Mouse (Mus musculus): ENCODE results near the gene Rhox8.
"Not testable (repeated sequence)": the region's sequence is repeated elsewhere in the genome, so short reads cannot be mapped to it uniquely, and the experiment has no call there.

Rhox8 gene

GRCm38 (mm10) chrX:37878844-37879243, at the start of gene Rhox8:
Gene Rhox8, minus strand, starts transcription at chrX:37878944.
- CTCF ChIA-PET = no interaction called here
- POLR2A ChIA-PET = no interaction called here

DNA sequence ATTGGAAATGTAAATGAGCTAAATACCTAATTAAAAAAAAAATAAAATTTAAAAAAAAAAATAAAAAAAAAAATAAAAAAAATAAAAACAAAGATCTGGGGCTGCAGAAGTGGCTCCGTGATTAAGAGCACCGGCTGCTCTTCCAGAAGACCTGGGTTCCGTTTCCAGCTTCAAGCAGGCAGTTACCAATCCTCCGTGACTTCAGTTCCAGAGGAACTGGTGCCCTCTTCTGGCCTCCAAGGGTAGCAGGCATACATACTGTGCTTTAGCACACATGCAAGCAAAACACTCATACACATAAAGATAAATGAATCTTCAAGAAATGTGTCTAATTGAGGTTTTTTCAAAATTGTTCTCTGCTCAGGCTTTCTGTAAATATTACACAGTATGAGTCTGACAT, 37.6 kb upstream of the Rhox8 start:
- ChIA-PET POLR2A (no interaction called here), CTCF (interaction anchor here (0.5 to 0.7 kb wide), 5 partner anchors 23 to 819 kb away, joined by 3 to 4 read pairs (median 3); no protein-coding TSS in a partner anchor)

DNA sequence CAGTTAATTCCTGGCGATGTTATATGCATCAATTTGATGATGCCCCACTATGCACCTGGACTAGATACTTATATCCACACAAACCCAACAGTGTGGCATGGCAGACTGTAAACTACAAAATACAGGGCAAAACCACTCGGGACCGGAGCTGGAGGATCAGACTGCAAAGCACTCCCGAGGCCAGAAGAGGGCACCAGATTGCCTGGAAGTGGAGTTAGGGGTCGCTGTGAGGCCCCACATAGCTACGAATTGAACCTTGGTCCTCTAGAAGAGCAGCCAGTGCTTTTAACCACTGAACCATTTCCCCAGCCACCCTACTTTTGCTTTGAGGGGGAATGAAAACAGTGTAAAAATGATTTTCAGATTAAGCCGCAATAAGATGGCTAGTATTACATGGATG, 29.8 kb upstream of the Rhox8 start:
- CTCF ChIA-PET = interaction anchor here (0.5 to 1.1 kb wide), 10 partner anchors 9 to 920 kb away, joined by 3 to 7 read pairs (median 4); partner anchors contain the start of gene Rhox7b (in 1 of the 4)
- POLR2A ChIA-PET = interaction anchor here in 1 of 4 experiments (0.7 kb wide), 1 partner anchor 1468 kb away, joined by 3 read pairs; no protein-coding TSS in a partner anchor

DNA sequence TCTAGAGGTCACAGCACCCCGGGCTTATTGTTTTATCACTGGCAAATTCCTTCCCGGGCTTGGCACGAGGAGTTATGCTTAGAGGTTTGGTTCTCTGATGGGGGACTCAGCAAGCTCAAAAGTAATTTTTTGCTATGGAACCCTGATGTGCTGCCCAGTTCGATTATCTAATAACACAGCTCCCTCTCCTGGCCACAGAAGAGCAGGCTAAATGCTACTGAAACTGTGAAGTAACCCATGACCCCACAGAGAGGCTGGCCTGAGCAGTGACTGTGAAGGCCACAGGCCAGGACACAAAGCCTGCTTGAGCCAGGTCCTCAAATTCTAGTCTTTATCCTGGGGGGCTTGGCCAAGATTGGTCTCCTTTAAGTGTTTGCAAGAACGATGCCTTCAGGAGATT, 25.0 kb upstream of the Rhox8 start:
- ChIA-PET CTCF (interaction anchor here in 2 of 4 experiments (0.6 to 1.1 kb wide), 3 partner anchors 88 to 205 kb away, joined by 3 read pairs; no protein-coding TSS in a partner anchor), POLR2A (no interaction called here)

- POLR2A ChIA-PET = not testable (repeated sequence)
These were observed 22.9 kb upstream of the Rhox8 start, which contains the start of gene Rhox9 for GRCm38 (mm10) chrX:37901670-37902069. Gene Rhox9, minus strand, starts transcription at chrX:37901770.

GRCm38 (mm10) chrX:37897132-37897531, 18.4 kb upstream of the Rhox8 start, which contains the start of gene Rhox7b:
Gene Rhox7b, minus strand, starts transcription at chrX:37897232.
- CTCF ChIA-PET = interaction anchor here in 1 of 4 experiments (0.9 kb wide), 1 partner anchor 11 kb away, joined by 3 read pairs; no protein-coding TSS in a partner anchor
- POLR2A ChIA-PET = not testable (repeated sequence)

More at GRCm38 (mm10) chrX:37901670-37902069, 22.9 kb upstream of the Rhox8 start, which contains the start of gene Rhox9:
- CTCF ChIA-PET = not testable (repeated sequence)

DNA sequence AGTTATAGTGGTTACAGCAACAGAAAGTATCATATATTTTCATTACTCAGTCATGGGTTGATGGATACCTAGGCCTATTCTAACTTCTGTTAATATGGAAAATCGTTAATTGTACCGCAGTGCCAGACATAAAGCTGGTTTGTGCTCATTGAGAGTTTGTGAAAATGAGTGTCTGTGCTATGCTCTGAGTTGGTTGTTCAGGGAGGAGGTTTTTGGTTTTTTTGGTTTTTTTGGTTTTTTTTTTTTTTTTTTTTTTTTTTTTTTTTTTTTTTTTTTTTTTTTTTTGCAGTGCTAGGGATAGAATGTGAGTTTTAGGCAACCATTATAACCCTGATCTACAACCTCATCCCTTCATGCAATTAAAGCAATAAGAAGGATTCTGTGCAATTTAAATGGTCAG, 7.1 kb downstream of the Rhox8 start:
- CTCF ChIA-PET = no interaction called here
- POLR2A ChIA-PET = no interaction called here

- CTCF ChIA-PET, POLR2A ChIA-PET: not testable (repeated sequence)
These were observed 47.4 kb downstream of the Rhox8 start, which contains the start of gene Rhox7a for GRCm38 (mm10) chrX:37831386-37831785. Gene Rhox7a, plus strand, starts transcription at chrX:37831686.

DNA sequence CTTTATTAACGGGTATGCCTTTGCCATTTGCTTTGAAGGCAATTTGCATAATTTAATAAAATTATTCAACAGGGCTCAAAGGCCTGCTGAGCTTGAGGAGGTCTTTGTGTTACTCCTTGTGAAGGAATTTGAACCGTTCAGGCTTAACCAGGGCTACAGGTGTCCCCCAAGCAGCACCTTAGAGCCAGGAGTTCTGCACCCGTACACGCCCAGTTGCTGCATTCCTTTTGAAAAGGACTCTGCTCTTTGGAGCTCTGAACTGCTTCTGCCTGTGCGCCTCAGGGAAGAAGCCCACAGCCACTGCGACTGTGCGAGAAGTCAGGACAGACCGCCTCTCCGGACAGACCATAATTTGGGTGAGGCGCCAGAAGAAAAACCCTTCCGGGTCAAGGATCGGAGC, 52.1 kb downstream of the Rhox8 start, which contains the start of gene Rhox6:
Rhox6 (plus strand) TSS at position 301 of the 400 bp plus-strand sequence.
- POLR2A ChIA-PET = not testable (repeated sequence)

More for the DNA sequence above, 52.1 kb downstream of the Rhox8 start, which contains the start of gene Rhox6:
- CTCF ChIA-PET = not testable (repeated sequence)
